Mouse (Mus musculus): ENCODE measurements around the gene Ltk. TPM values are rescaled to one million over a fixed set of nuclear protein-coding genes. Genes with fewer than 3 reads are reported as not detected.

The Ltk gene
- polyA plus RNA-seq (2012; ENCODE audit: low replicate concordance), result 1.1 and 1.3 TPM in 2 replicates

GRCm38 (mm10) chr2:119760251-119760650 lies at the start of gene Ltk:
Gene Ltk (minus strand): TSS chr2:119760431.

GRCm38 (mm10) chr2:119797279-119797783 lies 37.1 kb upstream of the Ltk start, which contains the start of gene Tyro3:
Gene Tyro3 (plus strand): TSS chr2:119797733.

GRCm38 (mm10) chr2:119787206-119787883 lies 27.1 kb upstream of the Ltk start, which contains the start of gene Rpap1:
Gene Rpap1 (minus strand): TSS chr2:119787537.

GRCm38 (mm10) chr2:119741581-119742411 lies 18.4 kb downstream of the Ltk start, which contains the start of gene Itpka:
Gene Itpka (plus strand): TSS chr2:119742337.

Other genes with a start within 250 kb of the Ltk start
- gene Exd1, start 212.8 kb downstream of the Ltk start, polyA plus RNA-seq (2012; ENCODE audit: low replicate concordance), result 0.02 and 0.26 TPM in 2 replicates
- gene Chp1, start 212.7 kb downstream of the Ltk start, polyA plus RNA-seq (2012; ENCODE audit: low replicate concordance), result 7.7 and 12.7 TPM in 2 replicates
- 1.7 and 3.2 TPM in 2 replicates for gene Nusap1, start 142.1 kb downstream of the Ltk start, polyA plus RNA-seq (2012; ENCODE audit: low replicate concordance)
- 7.5 and 30.5 TPM in 2 replicates for gene Oip5, start 142.0 kb downstream of the Ltk start, polyA plus RNA-seq (2012; ENCODE audit: low replicate concordance)
- 2.2 and 3.8 TPM in 2 replicates for gene Ndufaf1, start 97.6 kb downstream of the Ltk start, polyA plus RNA-seq (2012; ENCODE audit: low replicate concordance)
- 10.0 and 27.0 TPM in 2 replicates for gene Rtf1, start 85.4 kb downstream of the Ltk start, polyA plus RNA-seq (2012; ENCODE audit: low replicate concordance)
- 0.60 and 0.65 TPM in 2 replicates for gene Itpka, start 18.1 kb downstream of the Ltk start, polyA plus RNA-seq (2012; ENCODE audit: low replicate concordance)
- 9.6 and 36.8 TPM in 2 replicates for gene Rpap1, start 27.1 kb upstream of the Ltk start, polyA plus RNA-seq (2012; ENCODE audit: low replicate concordance)
- gene Tyro3, start 37.3 kb upstream of the Ltk start, polyA plus RNA-seq (2012; ENCODE audit: low replicate concordance), result 0.19 and 0.57 TPM in 2 replicates
- 0.74 and 3.2 TPM in 2 replicates for gene Mga, start 136.8 kb upstream of the Ltk start, polyA plus RNA-seq (2012; ENCODE audit: low replicate concordance)
- 2.0 and 4.4 TPM in 2 replicates for gene Mapkbp1, start 212.3 kb upstream of the Ltk start, polyA plus RNA-seq (2012; ENCODE audit: low replicate concordance)